Mouse (Mus musculus): ENCODE measurements around the gene Myl12a.

Gene Myl12a

DNA sequence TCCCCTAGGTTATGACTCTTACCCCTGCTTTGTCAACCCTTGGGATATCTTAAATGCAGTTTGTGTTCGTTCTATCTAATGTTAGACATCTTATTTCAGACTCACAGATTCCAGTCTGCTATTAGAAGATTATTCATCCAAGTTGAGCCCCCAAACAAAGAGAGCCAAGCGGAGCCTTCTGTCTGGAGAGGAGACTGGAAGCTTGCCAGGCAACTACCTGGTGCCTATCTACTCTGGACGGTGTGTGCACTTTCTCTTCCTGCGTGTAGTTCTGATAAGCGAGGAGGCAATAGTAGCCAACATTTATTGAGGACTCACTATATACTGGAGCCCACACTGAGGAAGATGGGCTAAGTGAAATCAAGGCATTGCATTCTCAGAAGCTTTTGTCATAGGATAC lies 31.8 kb upstream of the Myl12a start:
- no peaks in the 10 kb centered on the region for H3K4me1 ChIP-seq (replicated peaks; ENCODE audit: low read depth, low read length)
- TF ChIP-seq CTCF (conservative IDR thresholded peaks at IDR 0.05; ENCODE audit: low read length) (no peak), NANOG (IDR thresholded peaks at IDR 0.05; ENCODE audit: borderline replicate concordance, low read length) (no peak), POU5F1 (IDR thresholded peaks at IDR 0.05; ENCODE audit: borderline replicate concordance, low read length) (no peak)
- no peak overlapping the region for H3K4me3 ChIP-seq (replicated peaks; ENCODE audit: low read length)

DNA sequence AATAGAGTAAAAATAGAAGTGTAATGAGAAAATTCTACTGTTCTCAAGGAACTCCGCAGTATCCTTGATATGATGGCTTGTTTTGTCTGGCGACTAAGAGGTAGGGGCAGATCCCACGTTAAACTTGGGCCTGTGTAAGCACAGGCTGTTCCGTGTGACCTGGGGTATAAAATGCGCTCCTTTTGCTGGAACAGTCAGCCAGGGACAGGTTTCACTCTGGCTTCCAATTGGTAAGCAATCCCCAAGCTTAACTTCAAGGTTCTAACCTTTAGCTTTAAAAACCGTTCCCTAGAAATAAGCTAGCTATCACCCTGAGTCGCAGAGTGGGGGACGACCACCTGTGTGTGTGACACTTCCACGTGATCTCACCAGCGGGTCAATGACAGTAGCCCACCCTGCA lies 30.0 kb upstream of the Myl12a start:
- no peaks in the 10 kb centered on the region for H3K9me3 ChIP-seq (ENCODE audit: low read length)
- H3K4me1 ChIP-seq (replicated peaks; ENCODE audit: low read depth, low read length), result no peaks in the 10 kb centered on the region
- no peak for TF ChIP-seq NANOG (IDR thresholded peaks at IDR 0.05; ENCODE audit: borderline replicate concordance, low read length)
- no peak for TF ChIP-seq CTCF (conservative IDR thresholded peaks at IDR 0.05; ENCODE audit: low read length)
- TF ChIP-seq POU5F1 (IDR thresholded peaks at IDR 0.05; ENCODE audit: borderline replicate concordance, low read length), result no peak
- H3K36me3 ChIP-seq (ENCODE audit: insufficient read depth, low read length), result no peaks in the 10 kb centered on the region
- H3K27me3 ChIP-seq (ENCODE audit: insufficient read depth, low read length), result no peaks in the 10 kb centered on the region
- no peak overlapping the region for H3K4me3 ChIP-seq (replicated peaks; ENCODE audit: low read length)

More for the DNA sequence above, 31.8 kb upstream of the Myl12a start:
- H3K36me3 ChIP-seq (ENCODE audit: insufficient read depth, low read length), result no peaks in the 10 kb centered on the region
- H3K9me3 ChIP-seq (ENCODE audit: low read length), result no peaks in the 10 kb centered on the region
- no peaks in the 10 kb centered on the region for H3K27me3 ChIP-seq (ENCODE audit: insufficient read depth, low read length)

DNA sequence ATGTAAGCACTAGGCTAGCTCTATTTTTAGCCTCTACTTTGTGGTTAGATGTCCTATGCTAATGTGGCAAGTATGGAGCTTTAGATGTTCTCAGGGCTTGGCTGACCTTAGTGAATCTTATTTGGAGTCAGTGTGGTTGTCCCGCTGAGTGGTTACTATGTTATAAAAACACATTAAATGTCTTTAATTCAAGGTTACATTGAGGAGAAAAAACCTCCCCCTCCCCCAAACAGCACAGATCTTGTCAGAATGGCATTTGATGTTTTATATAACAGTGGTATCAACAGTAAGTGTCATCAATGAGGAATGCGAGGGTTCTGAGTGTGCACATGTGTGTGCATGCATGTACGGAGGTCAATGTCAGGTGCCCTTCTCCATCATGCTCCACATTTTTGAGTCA lies 24.5 kb upstream of the Myl12a start:
- Histone ChIP-seq H3K4me1 (replicated peaks; ENCODE audit: low read depth, low read length) (0 out of 2 replicates have a peak, but pooled peaks cover 8% of the 10 kb centered on the region), H3K36me3 (ENCODE audit: insufficient read depth, low read length) (no peaks in the 10 kb centered on the region), H3K4me3 (replicated peaks; ENCODE audit: low read length) (no peak overlapping the region), H3K9me3 (ENCODE audit: low read length) (no peaks in the 10 kb centered on the region), H3K27me3 (ENCODE audit: insufficient read depth, low read length) (no peaks in the 10 kb centered on the region)
- TF ChIP-seq NANOG (IDR thresholded peaks at IDR 0.05; ENCODE audit: borderline replicate concordance, low read length), result no peak
- no peak for TF ChIP-seq POU5F1 (IDR thresholded peaks at IDR 0.05; ENCODE audit: borderline replicate concordance, low read length)
- no peak for TF ChIP-seq CTCF (conservative IDR thresholded peaks at IDR 0.05; ENCODE audit: low read length)

DNA sequence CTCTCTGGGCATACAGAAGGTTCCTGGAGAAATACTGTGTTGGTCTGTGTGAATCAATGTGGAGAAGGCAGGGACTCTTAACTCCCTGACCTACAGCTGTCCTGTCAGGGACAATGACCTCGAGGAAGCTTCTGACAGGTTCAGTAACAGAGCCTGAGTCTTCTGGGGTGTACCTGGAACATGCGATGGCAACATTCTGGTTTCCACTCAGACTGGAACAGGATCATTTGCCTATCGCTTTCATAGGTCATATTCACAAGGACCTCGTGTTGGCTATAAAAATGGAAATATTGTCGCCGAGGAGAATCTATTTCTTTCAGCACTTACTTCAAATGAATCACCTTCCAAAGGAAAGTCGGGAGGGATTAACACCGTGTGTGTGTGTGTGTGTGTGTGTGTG lies 23.2 kb upstream of the Myl12a start:
- H3K9me3 ChIP-seq (ENCODE audit: low read length), result no peaks in the 10 kb centered on the region
- TF ChIP-seq POU5F1 (IDR thresholded peaks at IDR 0.05; ENCODE audit: borderline replicate concordance, low read length) (no peak), NANOG (IDR thresholded peaks at IDR 0.05; ENCODE audit: borderline replicate concordance, low read length) (no peak), CTCF (conservative IDR thresholded peaks at IDR 0.05; ENCODE audit: low read length) (no peak)
- no peaks in the 10 kb centered on the region for H3K27me3 ChIP-seq (ENCODE audit: insufficient read depth, low read length)
- H3K4me3 ChIP-seq (replicated peaks; ENCODE audit: low read length), result no peak overlapping the region
- H3K36me3 ChIP-seq (ENCODE audit: insufficient read depth, low read length), result no peaks in the 10 kb centered on the region
- 0 out of 2 replicates have a peak, but pooled peaks cover 8% of the 10 kb centered on the region for H3K4me1 ChIP-seq (replicated peaks; ENCODE audit: low read depth, low read length)

- H3K4me3 ChIP-seq (replicated peaks; ENCODE audit: low read length), result no peak overlapping the region
- TF ChIP-seq POU5F1 (IDR thresholded peaks at IDR 0.05; ENCODE audit: borderline replicate concordance, low read length), result no peak
- no peak for TF ChIP-seq CTCF (conservative IDR thresholded peaks at IDR 0.05; ENCODE audit: low read length)
- TF ChIP-seq NANOG (IDR thresholded peaks at IDR 0.05; ENCODE audit: borderline replicate concordance, low read length), result no peak
- H3K9me3 ChIP-seq (ENCODE audit: low read length), result no peaks in the 10 kb centered on the region
- no peaks in the 10 kb centered on the region for H3K27me3 ChIP-seq (ENCODE audit: insufficient read depth, low read length)
- H3K4me1 ChIP-seq (replicated peaks; ENCODE audit: low read depth, low read length), result 0 out of 2 replicates have a peak, but pooled peaks cover 8% of the 10 kb centered on the region
- no peaks in the 10 kb centered on the region for H3K36me3 ChIP-seq (ENCODE audit: insufficient read depth, low read length)
These were observed 21.4 kb upstream of the Myl12a start for GRCm38 (mm10) chr17:71024071-71024470.

GRCm38 (mm10) chr17:71022841-71023240 lies 20.2 kb upstream of the Myl12a start:
- H3K4me3 ChIP-seq (replicated peaks; ENCODE audit: low read length), result peak overlapping the region; percentile 43
- no peak for TF ChIP-seq POU5F1 (IDR thresholded peaks at IDR 0.05; ENCODE audit: borderline replicate concordance, low read length)
- TF ChIP-seq CTCF (conservative IDR thresholded peaks at IDR 0.05; ENCODE audit: low read length), result no peak
- TF ChIP-seq NANOG (IDR thresholded peaks at IDR 0.05; ENCODE audit: borderline replicate concordance, low read length), result no peak
- H3K4me1 ChIP-seq (replicated peaks; ENCODE audit: low read depth, low read length), result 0 out of 2 replicates have a peak, but pooled peaks cover 8% of the 10 kb centered on the region
- no peaks in the 10 kb centered on the region for H3K36me3 ChIP-seq (ENCODE audit: insufficient read depth, low read length)
- no peaks in the 10 kb centered on the region for H3K27me3 ChIP-seq (ENCODE audit: insufficient read depth, low read length)
- H3K9me3 ChIP-seq (ENCODE audit: low read length), result no peaks in the 10 kb centered on the region

- TF ChIP-seq NANOG (IDR thresholded peaks at IDR 0.05; ENCODE audit: borderline replicate concordance, low read length) (no peak), POU5F1 (IDR thresholded peaks at IDR 0.05; ENCODE audit: borderline replicate concordance, low read length) (no peak), CTCF (conservative IDR thresholded peaks at IDR 0.05; ENCODE audit: low read length) (no peak)
- H3K4me1 ChIP-seq (replicated peaks; ENCODE audit: low read depth, low read length), result 0 out of 2 replicates have a peak, but pooled peaks cover 8% of the 10 kb centered on the region
- no peaks in the 10 kb centered on the region for H3K9me3 ChIP-seq (ENCODE audit: low read length)
- H3K4me3 ChIP-seq (replicated peaks; ENCODE audit: low read length), result no peak overlapping the region
- no peaks in the 10 kb centered on the region for H3K27me3 ChIP-seq (ENCODE audit: insufficient read depth, low read length)
- H3K36me3 ChIP-seq (ENCODE audit: insufficient read depth, low read length), result no peaks in the 10 kb centered on the region
These were observed 17.2 kb upstream of the Myl12a start for GRCm38 (mm10) chr17:71019860-71020259.

- TF ChIP-seq POU5F1 (IDR thresholded peaks at IDR 0.05; ENCODE audit: borderline replicate concordance, low read length) (no peak), CTCF (conservative IDR thresholded peaks at IDR 0.05; ENCODE audit: low read length) (no peak), NANOG (IDR thresholded peaks at IDR 0.05; ENCODE audit: borderline replicate concordance, low read length) (no peak)
- H3K36me3 ChIP-seq (ENCODE audit: insufficient read depth, low read length), result no peaks in the 10 kb centered on the region
- no peaks in the 10 kb centered on the region for H3K27me3 ChIP-seq (ENCODE audit: insufficient read depth, low read length)
- no peaks in the 10 kb centered on the region for H3K9me3 ChIP-seq (ENCODE audit: low read length)
- no peak overlapping the region for H3K4me3 ChIP-seq (replicated peaks; ENCODE audit: low read length)
- 0 out of 2 replicates have a peak, but pooled peaks cover 8% of the 10 kb centered on the region for H3K4me1 ChIP-seq (replicated peaks; ENCODE audit: low read depth, low read length)
These were observed 16.6 kb upstream of the Myl12a start for GRCm38 (mm10) chr17:71019309-71019655.

All from E14TG2a.4 (cell line).